Mouse (Mus musculus) liver, embryonic 13.5 days (tissue): ENCODE results near the gene Ptafr. TPM values are rescaled to one million over a fixed set of nuclear protein-coding genes. Genes with fewer than 3 reads are reported as not detected.

Source experiments
- ATAC-seq: fragments of 200-750 bp; cut with Nextera tagmentation; 2 replicates; pipeline ENCODE4 v1.8.0; 2017; ENCODE audit warnings: low read depth, mild to moderate bottlenecking, moderate number of reproducible peaks, moderate library complexity
- DNase-seq: peaks from one replicate; pipeline ENCODE4 v3.0.0; 2022
- H3K27ac ChIP-seq: fragments of 300-500 bp; sonication (generic); 2 replicates; pipeline ENCODE4 v1.5.1; 2015; ENCODE audit warnings: moderate library complexity, mild to moderate bottlenecking, inconsistent platforms
- H3K27me3 ChIP-seq: fragments of 300-500 bp; sonication (generic); 2 replicates; pipeline ENCODE4 v1.6.1; 2015; ENCODE audit warnings: mild to moderate bottlenecking, inconsistent platforms
- H3K36me3 ChIP-seq: fragments of 300-500 bp; sonication (generic); 2 replicates; pipeline ENCODE4 v1.6.1; 2015; ENCODE audit warnings: mild to moderate bottlenecking, inconsistent platforms
- H3K4me1 ChIP-seq: fragments of 300-500 bp; sonication (generic); replicated peaks from 2 replicates; pipeline ENCODE4 v1.6.1; 2015; ENCODE audit warnings: inconsistent platforms
- H3K4me2 ChIP-seq: fragments of 300-500 bp; sonication (generic); 2 replicates; pipeline ENCODE4 v1.6.1; 2015; ENCODE audit warnings: inconsistent platforms, mild to moderate bottlenecking, moderate library complexity
- H3K4me3 ChIP-seq: fragments of 300-500 bp; sonication (generic); replicated peaks from 2 replicates; pipeline ENCODE4 v1.5.1; 2015; ENCODE audit warnings: mild to moderate bottlenecking, inconsistent platforms
- H3K9ac ChIP-seq: fragments of 300-500 bp; sonication (generic); 2 replicates; pipeline ENCODE4 v1.6.1; 2015; ENCODE audit warnings: mild to moderate bottlenecking, inconsistent platforms
- H3K9me3 ChIP-seq: fragments of 300-500 bp; sonication (generic); replicated peaks from 2 replicates; pipeline ENCODE4 v1.6.1; 2016; ENCODE audit warnings: inconsistent platforms
- WGBS: fragments of 180-500 bp; shearing (Covaris S2); methylation state at CpG from one replicate; pipeline ENCODE4 v1.1.7; 2015; ENCODE audit not compliant: insufficient replicate concordance; 5-methylcytosine and 5-hydroxymethylcytosine counted together
- polyA plus RNA-seq: library from polyadenylated mRNA; unstranded; fragments of >200 nt; fragmentation: Nextera tagmentation; extraction: Ambion mirVana; gene quantifications from 2 replicates; pipeline ENCODE4 v1.2.1, GENCODE M21; 2015

The Ptafr gene
- 0.67 and 0.68 TPM in 2 replicates for polyA plus RNA-seq

GRCm38 (mm10) chr4:132563965-132564364 lies at the start of gene Ptafr:
Ptafr (plus strand) TSS chr4:132564067.
- Histone ChIP-seq H3K27ac (no peak within 1 kb of the TSS), H3K9ac (no peak within 1 kb of the TSS), H3K36me3 (no peaks in the 10 kb centered on the region), H3K4me1 (peaks cover 7% of the 10 kb centered on the region; the same call in 1 of the 2 replicates), H3K9me3 (no peaks in the 10 kb centered on the region), H3K4me2 (peak within 1 kb of the TSS; percentile 8; the same call in 1 of the 2 replicates), H3K4me3 (no peak within 1 kb of the TSS), H3K27me3 (0 out of 2 replicates have a peak, but pooled peaks cover 4% of the 10 kb centered on the region)
- ATAC-seq (peak; percentile 45), DNase-seq (peak; percentile 24)
- WGBS, result 19% methylated on average over 4 of the region's 4 CpGs

- no peak for ATAC-seq
- peaks cover 52% of the 10 kb centered on the region for H3K4me1 ChIP-seq
- 3% methylated on average over 21 of the region's 21 CpGs for WGBS
- DNase-seq, result peak; percentile 83
- peak overlapping the region; percentile 67 for H3K4me3 ChIP-seq
- H3K27me3 ChIP-seq, result no peaks in the 10 kb centered on the region
- H3K27ac ChIP-seq, result peak overlapping the region; percentile 90
- peak overlapping the region; percentile 73 for H3K9ac ChIP-seq
- no peaks in the 10 kb centered on the region for H3K36me3 ChIP-seq
- H3K9me3 ChIP-seq, result no peaks in the 10 kb centered on the region
- H3K4me2 ChIP-seq, result peak overlapping the region; percentile 86
Measured at GRCm38 (mm10) chr4:132514555-132515135, 49.2 kb upstream of the Ptafr start.

GRCm38 (mm10) chr4:132515369-132516155 lies 48.3 kb upstream of the Ptafr start:
- Histone ChIP-seq H3K4me2 (peak overlapping the region; percentile 86), H3K27ac (peak overlapping the region; percentile 90), H3K4me3 (peak overlapping the region; percentile 67), H3K4me1 (peaks cover 49% of the 10 kb centered on the region), H3K27me3 (no peaks in the 10 kb centered on the region), H3K36me3 (no peaks in the 10 kb centered on the region), H3K9me3 (no peaks in the 10 kb centered on the region), H3K9ac (peak overlapping the region; percentile 73)
- DNase-seq (peak; percentile 89), ATAC-seq (peak; percentile 90)
- whole genome bisulfite sequencing, result 20% methylated on average over 22 of the region's 22 CpGs

- WGBS, result 65% methylated on average over 8 of the region's 8 CpGs
- Histone ChIP-seq H3K27me3 (no peaks in the 10 kb centered on the region), H3K9ac (no peak overlapping the region), H3K9me3 (no peaks in the 10 kb centered on the region), H3K4me2 (no peak overlapping the region), H3K4me3 (no peak overlapping the region), H3K4me1 (peaks cover 28% of the 10 kb centered on the region), H3K36me3 (no peaks in the 10 kb centered on the region), H3K27ac (peak overlapping the region; percentile 25; the same call in 1 of the 2 replicates)
- no peak for ATAC-seq
- no peak for DNase-seq
Measured at GRCm38 (mm10) chr4:132518066-132518465, 45.8 kb upstream of the Ptafr start.

- Histone ChIP-seq H3K4me1 (peaks cover 22% of the 10 kb centered on the region), H3K9me3 (no peaks in the 10 kb centered on the region), H3K4me3 (no peak overlapping the region), H3K27ac (no peak overlapping the region), H3K9ac (no peak overlapping the region), H3K27me3 (no peaks in the 10 kb centered on the region), H3K4me2 (no peak overlapping the region), H3K36me3 (no peaks in the 10 kb centered on the region)
- ATAC-seq (no peak), DNase-seq (no peak)
- WGBS, result 78% methylated on average over 3 of the region's 3 CpGs
Measured at GRCm38 (mm10) chr4:132519188-132519587, 44.7 kb upstream of the Ptafr start.

GRCm38 (mm10) chr4:132524321-132524741 lies 39.5 kb upstream of the Ptafr start:
- H3K4me3 ChIP-seq, result no peak overlapping the region
- 38% methylated on average over 11 of the region's 11 CpGs for WGBS
- no peak overlapping the region for H3K4me2 ChIP-seq
- peak overlapping the region; percentile 34; the same call in 1 of the 2 replicates for H3K9ac ChIP-seq
- H3K27ac ChIP-seq, result peak overlapping the region; percentile 66; the same call in 1 of the 2 replicates
- ATAC-seq (no peak; the same call in 1 of the 2 replicates), DNase-seq (no peak)
- H3K9me3 ChIP-seq, result no peaks in the 10 kb centered on the region
- peaks cover 44% of the 10 kb centered on the region for H3K4me1 ChIP-seq
- peaks cover 7% of the 10 kb centered on the region for H3K36me3 ChIP-seq
- H3K27me3 ChIP-seq, result no peaks in the 10 kb centered on the region

- Histone ChIP-seq H3K27ac (peak overlapping the region; percentile 66), H3K9ac (peak overlapping the region; percentile 34; the same call in 1 of the 2 replicates), H3K4me2 (no peak overlapping the region), H3K27me3 (no peaks in the 10 kb centered on the region), H3K36me3 (peaks cover 12% of the 10 kb centered on the region), H3K4me1 (peaks cover 49% of the 10 kb centered on the region), H3K9me3 (no peaks in the 10 kb centered on the region), H3K4me3 (no peak overlapping the region)
- peak; percentile 66 for ATAC-seq
- 35% methylated on average over 6 of the region's 6 CpGs for WGBS
- DNase-seq, result no peak
Measured at GRCm38 (mm10) chr4:132524808-132525207, 39.1 kb upstream of the Ptafr start.

- no peak for ATAC-seq
- WGBS, result 39% methylated on average over 2 of the region's 2 CpGs
- no peaks in the 10 kb centered on the region for H3K27me3 ChIP-seq
- H3K4me3 ChIP-seq, result no peak overlapping the region
- H3K9ac ChIP-seq, result no peak overlapping the region
- no peak overlapping the region for H3K4me2 ChIP-seq
- peaks cover 64% of the 10 kb centered on the region for H3K4me1 ChIP-seq
- H3K27ac ChIP-seq, result peak overlapping the region; percentile 55
- H3K9me3 ChIP-seq, result no peaks in the 10 kb centered on the region
- no peak for DNase-seq
- peaks cover 28% of the 10 kb centered on the region for H3K36me3 ChIP-seq
Measured at GRCm38 (mm10) chr4:132526678-132527077, 37.2 kb upstream of the Ptafr start.

GRCm38 (mm10) chr4:132527917-132528522 lies 35.8 kb upstream of the Ptafr start:
- WGBS, result 60% methylated on average over 8 of the region's 8 CpGs
- Histone ChIP-seq H3K4me1 (peaks cover 69% of the 10 kb centered on the region), H3K4me3 (no peak overlapping the region), H3K27me3 (no peaks in the 10 kb centered on the region), H3K9me3 (no peaks in the 10 kb centered on the region), H3K36me3 (peaks cover 29% of the 10 kb centered on the region), H3K4me2 (no peak overlapping the region), H3K27ac (peak overlapping the region; percentile 78), H3K9ac (no peak overlapping the region)
- no peak for DNase-seq
- ATAC-seq, result no peak

GRCm38 (mm10) chr4:132529344-132529743 lies 34.5 kb upstream of the Ptafr start:
- peak overlapping the region; percentile 90 for H3K4me2 ChIP-seq
- DNase-seq, result no peak
- peak overlapping the region; percentile 96 for H3K4me3 ChIP-seq

More at GRCm38 (mm10) chr4:132529344-132529743, 34.5 kb upstream of the Ptafr start:
- Histone ChIP-seq H3K4me1 (peaks cover 69% of the 10 kb centered on the region), H3K27ac (peak overlapping the region; percentile 99), H3K9ac (peak overlapping the region; percentile 97), H3K27me3 (no peaks in the 10 kb centered on the region), H3K9me3 (no peaks in the 10 kb centered on the region), H3K36me3 (peaks cover 29% of the 10 kb centered on the region)
- ATAC-seq, result no peak
- WGBS, result 25% methylated on average over 4 of the region's 4 CpGs
